Mouse (Mus musculus): ENCODE data around the gene Otos. TPM values are rescaled to one million over a fixed set of nuclear protein-coding genes. Genes with fewer than 3 reads are reported as not detected.

The Otos gene
- 0.55 and 0.67 TPM in 2 replicates for polyA plus RNA-seq (2015; fragmentation: Nextera tagmentation; extraction: Ambion mirVana)

DNA sequence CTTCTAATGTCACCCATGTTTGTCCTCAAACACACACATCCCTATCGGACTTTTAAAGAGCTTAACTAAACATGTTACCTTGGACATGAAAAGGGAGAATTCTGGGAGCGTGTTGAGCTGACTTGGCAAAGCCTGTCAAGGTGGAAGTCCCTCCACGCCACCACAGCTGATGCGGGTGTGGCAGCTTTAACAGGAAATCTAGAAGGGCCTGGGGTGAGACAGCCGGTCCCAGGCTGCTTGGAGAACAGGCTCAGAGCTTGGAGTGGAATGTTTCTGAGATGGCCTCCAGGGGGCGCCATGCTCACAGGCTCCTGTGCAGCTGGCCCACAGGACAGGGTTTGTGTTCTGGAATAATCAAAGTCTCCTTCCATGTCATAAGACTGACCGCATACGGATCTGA, at the start of gene Otos:
Otos (minus strand) TSS at position 169 of the 400 bp plus-strand sequence.

DNA sequence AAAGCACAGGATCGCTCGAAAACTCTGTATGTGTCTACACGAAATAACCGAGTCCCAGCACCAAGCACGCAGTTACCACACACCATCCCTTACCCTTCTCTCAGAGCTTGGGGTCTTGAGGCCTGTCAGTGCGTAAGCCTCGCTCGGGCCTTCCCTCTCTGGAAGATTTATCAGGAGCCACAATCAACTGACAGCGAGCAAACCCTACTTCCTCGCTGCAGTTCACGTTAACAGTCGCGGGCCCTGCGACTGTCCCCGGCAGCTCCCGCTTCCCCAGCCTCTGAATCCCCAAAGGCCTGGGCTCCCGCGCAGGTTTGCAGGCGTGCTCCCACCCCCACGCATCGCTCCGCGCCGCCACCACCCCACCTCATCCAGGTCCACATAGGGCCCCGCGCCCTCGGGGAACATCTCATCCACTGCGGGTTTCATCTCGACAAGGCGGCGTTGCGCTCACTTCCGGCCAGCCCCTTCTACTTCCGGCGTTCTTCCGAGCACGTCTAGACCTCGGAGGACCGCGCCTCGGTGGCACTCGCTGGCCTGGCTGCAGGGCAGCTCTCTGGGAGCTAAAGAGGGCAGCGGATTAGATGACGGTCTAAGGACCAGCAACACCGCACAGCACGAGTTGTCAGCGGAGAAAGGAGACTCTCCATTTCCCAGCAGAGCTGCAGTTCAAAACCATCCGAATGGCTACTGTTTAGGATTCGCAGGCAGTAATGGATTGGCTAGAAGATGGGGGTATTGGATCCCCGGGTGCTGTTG, 6.9 kb downstream of the Otos start, which contains the start of gene Cops9:
Cops9 (minus strand) TSS at position 472 of the 759 bp plus-strand sequence.

DNA sequence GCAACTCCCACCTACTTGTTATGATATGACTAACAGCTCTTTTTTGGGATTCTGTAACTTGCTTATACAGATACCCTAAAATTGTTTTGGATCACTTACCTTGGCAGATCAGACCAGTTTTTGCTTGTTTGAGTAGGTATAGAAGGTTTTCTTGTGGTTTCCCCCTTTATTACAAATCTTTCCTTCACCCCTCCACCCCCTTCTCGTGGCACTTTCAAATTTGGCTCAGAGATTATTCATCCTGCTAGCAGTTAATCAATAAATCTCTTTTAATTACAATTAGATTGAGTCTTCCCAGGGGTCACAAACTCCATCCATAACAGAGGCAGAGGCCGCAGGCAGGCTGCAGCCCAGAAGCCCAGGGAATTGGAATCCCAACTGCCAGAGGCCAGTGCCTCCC, 31.2 kb downstream of the Otos start, which contains the start of gene Olfr12:
Olfr12 (plus strand) TSS at position 301 of the 400 bp plus-strand sequence.

DNA sequence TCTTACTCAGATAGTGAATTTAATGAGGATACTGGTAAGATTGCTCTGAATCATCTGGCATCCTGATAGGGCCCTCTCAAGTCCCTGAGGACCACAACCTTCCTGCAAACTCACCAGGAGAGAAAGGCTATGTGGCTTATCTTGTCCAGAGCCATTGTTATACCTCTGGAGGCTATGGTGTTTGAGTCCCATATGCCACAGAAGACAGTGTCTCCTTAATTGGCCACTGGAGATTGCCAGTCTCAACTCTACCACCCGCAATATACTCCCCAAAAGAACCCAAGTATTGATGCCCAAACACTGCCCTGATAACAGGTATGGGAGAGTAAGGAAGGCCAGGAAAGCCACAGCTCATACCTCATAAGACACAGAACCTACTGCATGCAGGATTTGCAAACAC, 43.2 kb downstream of the Otos start, which contains the start of gene Olfr1410:
Olfr1410 (plus strand) TSS at position 301 of the 400 bp plus-strand sequence.

Other genes with a start within 250 kb of the Otos start
- 167 and 169 TPM in 2 replicates for gene Ndufa10, start 175.0 kb downstream of the Otos start, polyA plus RNA-seq (2015; fragmentation: Nextera tagmentation; extraction: Ambion mirVana)
- not detected in 2 replicates for gene Olfr1416, start 163.7 kb downstream of the Otos start, polyA plus RNA-seq (2015; fragmentation: Nextera tagmentation; extraction: Ambion mirVana)
- not detected in 2 replicates for gene Olfr1415, start 152.7 kb downstream of the Otos start, polyA plus RNA-seq (2015; fragmentation: Nextera tagmentation; extraction: Ambion mirVana)
- gene Olfr1414, start 130.2 kb downstream of the Otos start, polyA plus RNA-seq (2015; fragmentation: Nextera tagmentation; extraction: Ambion mirVana), result 0.15 TPM in 1 of 2 replicates, not detected in the other
- gene Olfr1413, start 77.5 kb downstream of the Otos start, polyA plus RNA-seq (2015; fragmentation: Nextera tagmentation; extraction: Ambion mirVana), result not detected in 2 replicates
- gene Olfr1412, start 63.1 kb downstream of the Otos start, polyA plus RNA-seq (2015; fragmentation: Nextera tagmentation; extraction: Ambion mirVana), result not detected in 2 replicates
- not detected in 2 replicates for gene Olfr1411, start 54.4 kb downstream of the Otos start, polyA plus RNA-seq (2015; fragmentation: Nextera tagmentation; extraction: Ambion mirVana)
- gene Olfr1410, start 43.1 kb downstream of the Otos start, polyA plus RNA-seq (2015; fragmentation: Nextera tagmentation; extraction: Ambion mirVana), result not detected in 2 replicates
- gene Olfr12, start 31.1 kb downstream of the Otos start, polyA plus RNA-seq (2015; fragmentation: Nextera tagmentation; extraction: Ambion mirVana), result not detected in 2 replicates
- gene Cops9, start 6.9 kb downstream of the Otos start, polyA plus RNA-seq (2015; fragmentation: Nextera tagmentation; extraction: Ambion mirVana), result 286 and 318 TPM in 2 replicates
- 9.5 and 13.5 TPM in 2 replicates for gene Gpc1, start 182.8 kb upstream of the Otos start, polyA plus RNA-seq (2015; fragmentation: Nextera tagmentation; extraction: Ambion mirVana)

Data from spleen, postnatal 0 days (tissue).